In genomic region chr3:121539871-121540431, GRCm38 (mm10) we compare ENCODE assay signal across 9 mouse cellular contexts. TPM values are rescaled to one million over a fixed set of nuclear protein-coding genes. Genes with fewer than 3 reads are reported as not detected.
DNase-seq lines count a peak whose midpoint lies in the region; ATAC-seq and TF ChIP-seq lines count a peak whose summit lies in the region.
"Had no signal": no experiment of that assay in that cellular context is flagged by ENCODE, and none has a peak within 500 bp of the region (broad histone marks: within the 10 kb centered on the region; RNA-seq: fewer than 3 reads in every experiment).

No protein-coding gene starts in this region.

- H3K4me3 ChIP-seq in lung, adult 2 months (replicated peaks; ENCODE audit: extremely low read depth, low read depth, low read length), result no peak overlapping the region
- no peak overlapping the region for H3K4me3 ChIP-seq in forebrain, embryonic 16.5 days (replicated peaks; ENCODE audit: low read length)
- no peak overlapping the region for H3K4me3 ChIP-seq in myocyte

- 18% methylated on average over 8 of the region's 8 CpGs for WGBS in lung, adult 2 months
- 8% methylated on average over 8 of the region's 8 CpGs for WGBS in forebrain, embryonic 16.5 days

- TF ChIP-seq CTCF in lung, adult 2 months (IDR thresholded peaks at IDR 0.05; ENCODE audit: insufficient read depth, low read length), result peak; percentile 5; the same call in 1 of the 2 replicates

- no peaks in the 10 kb centered on the region for H3K27me3 ChIP-seq in forebrain, embryonic 16.5 days (replicated peaks; ENCODE audit: control insufficient read depth, insufficient read depth, low read length)
- no peaks in the 10 kb centered on the region for H3K27me3 ChIP-seq in myocyte (ENCODE audit: control insufficient read depth, insufficient read depth, insufficient read length)

- H3K79me2 ChIP-seq in myocyte (ENCODE audit: control insufficient read depth, insufficient read depth), result no peaks in the 10 kb centered on the region

- no peaks in the 10 kb centered on the region for H3K9me3 ChIP-seq in forebrain, embryonic 16.5 days (ENCODE audit: control insufficient read depth, low read length)

- DNase-seq in lung, adult 2 months, result no peak
- DNase-seq in lung, postnatal 14 days, result no peak
- peak; percentile 57 for DNase-seq in kidney, postnatal 14 days
- no peak for DNase-seq in right cerebral cortex, postnatal 25 days
- DNase-seq in frontal cortex, postnatal 10 days (ENCODE audit: low spot score in 2 of 2), result no peak

- H3K4me2 ChIP-seq in forebrain, embryonic 16.5 days (ENCODE audit: low read length), result no peak overlapping the region
- peak overlapping the region; percentile 32 for H3K4me2 ChIP-seq in myocyte (ENCODE audit: low read depth)

- TF ChIP-seq POLR2A in lung, adult 2 months (IDR thresholded peaks at IDR 0.05; ENCODE audit: borderline replicate concordance, extremely low read depth, low read depth, low read length), result no peak
- no peak for TF ChIP-seq POLR2A in myocyte (IDR thresholded peaks at IDR 0.05; ENCODE audit: insufficient read length, low read depth)

- no peak overlapping the region for H3K27ac ChIP-seq in forebrain, embryonic 16.5 days (ENCODE audit: low read length)
- H3K27ac ChIP-seq: macrophage had no signal

- no peaks in the 10 kb centered on the region for H3K36me3 ChIP-seq in forebrain, embryonic 16.5 days (ENCODE audit: control insufficient read depth, insufficient read depth)
- H3K36me3 ChIP-seq in myocyte (ENCODE audit: control insufficient read depth, insufficient read depth), result no peaks in the 10 kb centered on the region

- H3ac ChIP-seq in myocyte (ENCODE audit: control insufficient read depth, insufficient read length), result no peak overlapping the region

- peak; percentile 55; the same call in 1 of the 2 replicates for ATAC-seq in forebrain, embryonic 16.5 days
- no peak for ATAC-seq in megakaryocyte progenitor cell, adult 5-6 weeks (replicated peaks; ENCODE audit: poor library complexity)

- no peak overlapping the region for H3K9ac ChIP-seq in forebrain, embryonic 16.5 days (replicated peaks; ENCODE audit: low read depth, low read length)

- peaks cover 4% of the 10 kb centered on the region; the same call in 1 of the 2 replicates for H3K4me1 ChIP-seq in lung, adult 2 months (ENCODE audit: control insufficient read depth, insufficient read depth, low read length)
- no peaks in the 10 kb centered on the region for H3K4me1 ChIP-seq in forebrain, embryonic 16.5 days (replicated peaks; ENCODE audit: control insufficient read depth, insufficient read depth, low read length)

TF ChIP-seq in myocyte, 11 proteins besides CTCF, POLR2A, EP300 and RAD21:
- TF ChIP-seq MYOD1 (IDR thresholded peaks at IDR 0.05; ENCODE audit: control insufficient read depth in 1 of 3, insufficient read length in 2 of 3, low read depth in 2 of 3), result peak in 1 of 3 experiments; percentile 22
- TF ChIP-seq POLR2AphosphoS2 (IDR thresholded peaks at IDR 0.05; ENCODE audit: insufficient read length, low read depth), result no peak
TF ChIP-seq in myocyte: peak in this region for 1.

RNA-seq across cellular contexts. Expression of gene Slc44a3, which starts 7.7 kb away (rescaled TPM):
- 17.6 and 23.2 TPM in 2 replicates for polyA plus RNA-seq in lung, adult 2 months (2012; rRNA removed)
- 0.37 and 0.98 TPM in 2 replicates for polyA plus RNA-seq in forebrain, embryonic 16.5 days (2015; fragmentation: Nextera tagmentation; extraction: Ambion mirVana)
- polyA plus RNA-seq in myocyte (2012; fragmentation: generic; extraction: Trizol), result 2.3 TPM
- total RNA-seq in megakaryocyte progenitor cell, adult 5-6 weeks (2015), result 0.30 TPM in 1 of 2 replicates, not detected in the other
- total RNA-seq in megakaryocyte progenitor cell, adult 5-6 weeks (2017), result 0.03 TPM in 1 of 2 replicates, not detected in the other
- polyA plus RNA-seq: macrophage had no signal
